Mouse (Mus musculus): ENCODE data around the gene Rom1. TPM values are rescaled to one million over a fixed set of nuclear protein-coding genes. Genes with fewer than 3 reads are reported as not detected.

Gene Rom1
- polyA plus RNA-seq, 1 experiment from 2014 or later: 6.7 TPM

DNA sequence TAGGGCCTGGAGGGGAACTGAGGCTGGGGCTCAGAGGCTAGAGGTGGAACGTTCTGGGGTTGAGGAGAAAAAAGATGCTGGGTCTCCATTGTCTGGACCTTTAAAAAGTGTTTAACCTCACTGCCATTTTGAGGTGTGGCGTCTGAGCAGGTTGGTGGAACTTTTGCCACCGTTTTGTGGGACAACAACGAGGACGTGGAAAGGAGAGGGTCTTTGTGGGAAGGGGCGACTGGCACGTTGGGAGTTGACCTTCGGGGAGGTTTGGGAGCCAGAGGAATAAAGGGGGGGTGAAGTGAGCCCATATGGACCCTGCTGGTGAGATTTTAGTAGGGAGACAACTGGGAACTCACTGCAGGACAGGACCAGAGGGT is 38.2 kb upstream of the Rom1 start:
- Histone ChIP-seq H3K36me3 (ENCODE audit: control insufficient read depth, insufficient read depth) (peaks cover 59% of the 10 kb centered on the region), H3K27ac (ENCODE audit: low read depth, low read length) (peak overlapping the region; percentile 10), H3K9ac (ENCODE audit: low read depth, low read length) (peak overlapping the region; percentile 80), H3K27me3 (replicated peaks; ENCODE audit: control insufficient read depth, insufficient read depth, low read length) (no peaks in the 10 kb centered on the region), H3K4me1 (replicated peaks; ENCODE audit: control insufficient read depth, insufficient read depth, low read length) (0 out of 2 replicates have a peak, but pooled peaks cover 5% of the 10 kb centered on the region), H3K4me3 (ENCODE audit: low read depth, low read length) (peak overlapping the region; percentile 73), H3K9me3 (ENCODE audit: control insufficient read depth) (no peaks in the 10 kb centered on the region), H3K4me2 (replicated peaks; ENCODE audit: low read depth) (peak overlapping the region; percentile 81)
- ATAC-seq: no peak
- no peak for TF ChIP-seq CTCF (IDR thresholded peaks at IDR 0.05; ENCODE audit: low read depth)
- 0% methylated on average over 8 of the region's 8 CpGs for WGBS

DNA sequence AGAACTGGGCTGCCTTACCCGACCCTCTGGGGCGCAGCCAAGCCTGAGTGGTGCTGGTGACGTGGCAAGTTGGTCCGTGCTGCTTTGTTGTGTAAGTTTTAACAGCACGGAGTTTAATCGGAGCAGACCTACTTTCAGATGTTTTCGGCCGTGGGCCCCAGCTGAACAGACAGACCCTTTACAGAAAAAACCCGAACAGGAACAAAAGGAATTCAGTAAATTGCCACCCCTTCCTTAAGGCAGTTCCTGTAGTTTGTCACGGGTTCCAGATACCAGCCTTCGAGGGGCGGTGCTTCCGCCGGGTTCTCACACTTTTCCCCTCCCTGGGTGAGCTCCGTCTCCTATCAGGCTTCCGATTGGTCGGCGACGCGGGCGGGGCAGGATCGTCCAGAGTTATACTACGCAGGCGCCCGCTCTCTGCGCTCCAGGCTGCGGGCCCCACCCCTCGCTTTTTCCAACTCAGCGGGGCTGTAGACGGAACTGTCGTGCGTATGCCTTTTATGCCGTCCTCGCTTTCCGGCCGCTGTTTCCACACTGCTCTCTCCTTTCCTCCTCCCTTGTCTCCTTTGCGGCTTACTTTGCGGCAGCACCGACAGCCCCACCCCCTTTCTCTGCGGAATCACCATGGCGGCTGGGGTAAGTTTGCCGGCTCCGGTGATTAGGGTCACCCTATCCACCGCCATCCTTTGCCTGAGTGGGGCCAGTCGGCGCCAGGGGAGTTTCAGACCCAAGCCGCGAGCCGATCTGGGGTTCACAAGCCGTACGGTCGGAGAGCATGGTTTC is 37.6 kb upstream of the Rom1 start, which contains the start of gene Eef1g:
Eef1g (plus strand) TSS at position 452 of the 783 bp plus-strand sequence.
- no peaks in the 10 kb centered on the region for H3K9me3 ChIP-seq (ENCODE audit: control insufficient read depth)
- peak within 1 kb of the TSS; percentile 80 for H3K9ac ChIP-seq (ENCODE audit: low read depth, low read length)
- peak within 1 kb of the TSS; percentile 73 for H3K4me3 ChIP-seq (ENCODE audit: low read depth, low read length)
- WGBS: under 1% methylated on average over 52 of the region's 52 CpGs
- H3K36me3 ChIP-seq (ENCODE audit: control insufficient read depth, insufficient read depth): peaks cover 59% of the 10 kb centered on the region
- ATAC-seq: peak; percentile 99
- H3K4me2 ChIP-seq (replicated peaks; ENCODE audit: low read depth): peak within 1 kb of the TSS; percentile 81
- H3K27ac ChIP-seq (ENCODE audit: low read depth, low read length): peak within 1 kb of the TSS; percentile 88
- TF ChIP-seq CTCF (IDR thresholded peaks at IDR 0.05; ENCODE audit: low read depth): no peak
- H3K4me1 ChIP-seq (replicated peaks; ENCODE audit: control insufficient read depth, insufficient read depth, low read length): 0 out of 2 replicates have a peak, but pooled peaks cover 5% of the 10 kb centered on the region
- H3K27me3 ChIP-seq (replicated peaks; ENCODE audit: control insufficient read depth, insufficient read depth, low read length): no peaks in the 10 kb centered on the region

- H3K4me2 ChIP-seq (replicated peaks; ENCODE audit: low read depth): peak overlapping the region; percentile 63
- no peaks in the 10 kb centered on the region for H3K27me3 ChIP-seq (replicated peaks; ENCODE audit: control insufficient read depth, insufficient read depth, low read length)
- H3K9me3 ChIP-seq (ENCODE audit: control insufficient read depth): no peaks in the 10 kb centered on the region
- H3K4me1 ChIP-seq (replicated peaks; ENCODE audit: control insufficient read depth, insufficient read depth, low read length): 0 out of 2 replicates have a peak, but pooled peaks cover 5% of the 10 kb centered on the region
- H3K36me3 ChIP-seq (ENCODE audit: control insufficient read depth, insufficient read depth): peaks cover 59% of the 10 kb centered on the region
- H3K9ac ChIP-seq (ENCODE audit: low read depth, low read length): peak overlapping the region; percentile 61
- peak overlapping the region; percentile 73 for H3K4me3 ChIP-seq (ENCODE audit: low read depth, low read length)
- peak overlapping the region; percentile 88 for H3K27ac ChIP-seq (ENCODE audit: low read depth, low read length)
- 15% methylated on average over 5 of the region's 5 CpGs for WGBS
- TF ChIP-seq CTCF (IDR thresholded peaks at IDR 0.05; ENCODE audit: low read depth): no peak
- ATAC-seq: peak; percentile 66
Measured at GRCm38 (mm10) chr19:8966198-8966589, 37.0 kb upstream of the Rom1 start.

DNA sequence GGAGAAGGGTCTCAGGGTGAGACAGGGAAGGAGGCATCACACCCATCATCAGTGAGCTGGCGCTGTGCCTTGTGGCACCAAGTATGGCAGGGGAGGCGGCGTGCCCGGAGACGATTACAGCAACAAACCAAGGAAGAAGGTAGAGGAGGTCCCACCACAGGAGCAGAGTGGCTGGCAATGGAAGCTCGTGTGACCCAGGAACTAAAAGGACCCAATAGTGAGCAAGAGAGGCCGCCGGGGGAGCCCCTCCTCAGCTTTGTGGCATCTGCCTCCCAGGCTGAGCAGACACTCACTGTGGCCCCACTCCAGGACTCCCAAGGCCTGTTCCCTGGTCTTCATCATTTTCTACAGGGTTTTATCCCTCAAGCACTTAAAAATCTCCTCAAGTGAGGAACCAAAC is 36.6 kb upstream of the Rom1 start:
- H3K4me1 ChIP-seq (replicated peaks; ENCODE audit: control insufficient read depth, insufficient read depth, low read length): 0 out of 2 replicates have a peak, but pooled peaks cover 5% of the 10 kb centered on the region
- 68% methylated on average over 8 of the region's 8 CpGs for WGBS
- peak overlapping the region; percentile 61 for H3K9ac ChIP-seq (ENCODE audit: low read depth, low read length)
- peaks cover 59% of the 10 kb centered on the region for H3K36me3 ChIP-seq (ENCODE audit: control insufficient read depth, insufficient read depth)
- H3K4me3 ChIP-seq (ENCODE audit: low read depth, low read length): peak overlapping the region; percentile 73
- peak overlapping the region; percentile 88 for H3K27ac ChIP-seq (ENCODE audit: low read depth, low read length)
- TF ChIP-seq CTCF (IDR thresholded peaks at IDR 0.05; ENCODE audit: low read depth): no peak
- H3K9me3 ChIP-seq (ENCODE audit: control insufficient read depth): no peaks in the 10 kb centered on the region
- no peak for ATAC-seq
- H3K4me2 ChIP-seq (replicated peaks; ENCODE audit: low read depth): peak overlapping the region; percentile 63
- H3K27me3 ChIP-seq (replicated peaks; ENCODE audit: control insufficient read depth, insufficient read depth, low read length): no peaks in the 10 kb centered on the region

DNA sequence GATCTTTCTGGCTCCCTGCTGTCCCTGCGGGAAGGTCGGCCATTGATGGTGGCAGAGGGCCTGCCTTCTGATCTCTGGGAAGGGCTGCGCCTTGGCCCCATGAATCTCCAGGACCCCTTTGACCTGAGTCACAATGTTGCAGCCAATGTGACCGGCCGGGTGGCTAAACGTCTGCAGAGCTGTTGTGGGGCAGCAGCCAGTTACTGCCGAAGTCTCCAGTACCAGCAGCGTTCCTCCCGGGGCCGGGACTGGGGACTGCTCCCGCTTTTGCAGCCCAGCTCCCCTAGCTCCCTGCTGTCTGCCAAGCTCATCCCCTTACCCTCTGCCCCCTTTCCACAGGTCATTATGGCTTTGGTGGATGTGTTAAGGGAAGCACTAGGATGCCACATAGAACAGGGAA is 35.9 kb upstream of the Rom1 start:
- ATAC-seq: no peak
- TF ChIP-seq CTCF (IDR thresholded peaks at IDR 0.05; ENCODE audit: low read depth): no peak
- H3K27ac ChIP-seq (ENCODE audit: low read depth, low read length): peak overlapping the region; percentile 88; the same call in 1 of the 2 replicates
- no peak overlapping the region for H3K4me3 ChIP-seq (ENCODE audit: low read depth, low read length)
- no peaks in the 10 kb centered on the region for H3K27me3 ChIP-seq (replicated peaks; ENCODE audit: control insufficient read depth, insufficient read depth, low read length)
- H3K9me3 ChIP-seq (ENCODE audit: control insufficient read depth): no peaks in the 10 kb centered on the region
- H3K36me3 ChIP-seq (ENCODE audit: control insufficient read depth, insufficient read depth): peaks cover 59% of the 10 kb centered on the region
- 87% methylated on average over 11 of the region's 11 CpGs for WGBS
- H3K4me1 ChIP-seq (replicated peaks; ENCODE audit: control insufficient read depth, insufficient read depth, low read length): 0 out of 2 replicates have a peak, but pooled peaks cover 5% of the 10 kb centered on the region
- H3K4me2 ChIP-seq (replicated peaks; ENCODE audit: low read depth): no peak overlapping the region
- H3K9ac ChIP-seq (ENCODE audit: low read depth, low read length): no peak overlapping the region

- Histone ChIP-seq H3K36me3 (ENCODE audit: control insufficient read depth, insufficient read depth) (peaks cover 64% of the 10 kb centered on the region), H3K9me3 (ENCODE audit: control insufficient read depth) (no peaks in the 10 kb centered on the region), H3K4me2 (replicated peaks; ENCODE audit: low read depth) (no peak overlapping the region), H3K9ac (ENCODE audit: low read depth, low read length) (no peak overlapping the region), H3K4me1 (replicated peaks; ENCODE audit: control insufficient read depth, insufficient read depth, low read length) (0 out of 2 replicates have a peak, but pooled peaks cover 5% of the 10 kb centered on the region), H3K27me3 (replicated peaks; ENCODE audit: control insufficient read depth, insufficient read depth, low read length) (no peaks in the 10 kb centered on the region), H3K4me3 (ENCODE audit: low read depth, low read length) (no peak overlapping the region), H3K27ac (ENCODE audit: low read depth, low read length) (no peak overlapping the region)
- WGBS: 73% methylated on average over 2 of the region's 2 CpGs
- TF ChIP-seq CTCF (IDR thresholded peaks at IDR 0.05; ENCODE audit: low read depth): no peak
- ATAC-seq: no peak
Measured at GRCm38 (mm10) chr19:8962256-8962655, 33.1 kb upstream of the Rom1 start.

All from intestine, postnatal 0 days (tissue).